In genomic region chr2:167298729-167299705, GRCm38 (mm10) we compare ENCODE assay signal across 10 mouse cellular contexts. TPM values are rescaled to one million over a fixed set of nuclear protein-coding genes. Genes with fewer than 3 reads are reported as not detected.
DNase-seq lines count a peak whose midpoint lies in the region; ATAC-seq and TF ChIP-seq lines count a peak whose summit lies in the region.
"Had no signal": no experiment of that assay in that cellular context is flagged by ENCODE, and none has a peak within 500 bp of the region (broad histone marks: within the 10 kb centered on the region; RNA-seq: fewer than 3 reads in every experiment).

No protein-coding gene starts in this region.

- H3K27ac ChIP-seq in heart, embryonic 12.5 days (ENCODE audit: poor library complexity, severe bottlenecking) = peak overlapping the region; percentile 39
- H3K27ac ChIP-seq in intestine, embryonic 16.5 days (ENCODE audit: low read length) = peak overlapping the region; percentile 4; the same call in 1 of the 2 replicates
- H3K27ac ChIP-seq: embryonic facial prominence, embryonic 13.5 days had no signal

- H3K9me3 ChIP-seq in heart, embryonic 12.5 days (replicated peaks) = no peaks in the 10 kb centered on the region
- H3K9me3 ChIP-seq in intestine, embryonic 16.5 days (ENCODE audit: control insufficient read depth, low read length) = no peaks in the 10 kb centered on the region
- H3K9me3 ChIP-seq: embryonic facial prominence, embryonic 13.5 days; lung, embryonic 15.5 days had no signal

- TF ChIP-seq CTCF in brain, embryonic 14.5 days (IDR thresholded peaks at IDR 0.05; ENCODE audit: borderline replicate concordance, extremely low read depth, insufficient read depth, insufficient read length) = no peak

- TF ChIP-seq POLR2A in brain, embryonic 14.5 days (IDR thresholded peaks at IDR 0.05; ENCODE audit: borderline replicate concordance, extremely low read depth, insufficient read depth, insufficient read length, poor library complexity, severe bottlenecking) = no peak

- DNase-seq in heart, postnatal 25 days (ENCODE audit: low spot score) = no peak
- DNase-seq in brain, embryonic 14.5 days (ENCODE audit: low read depth) = peak; percentile 82
- peak; percentile 70 for DNase-seq in left cerebral cortex, postnatal 4 days
- DNase-seq in retina, postnatal 1 day = peak; percentile 52
- no peak for DNase-seq in c-Kit-positive CD71-positive TER-119-positive erythroid progenitor cells, embryonic 14.5 days (ENCODE audit: low spot score)

- H3K27me3 ChIP-seq in heart, embryonic 12.5 days (replicated peaks) = no peaks in the 10 kb centered on the region
- H3K27me3 ChIP-seq in intestine, embryonic 16.5 days (replicated peaks; ENCODE audit: control insufficient read depth, insufficient read depth, low read length) = no peaks in the 10 kb centered on the region
- H3K27me3 ChIP-seq: embryonic facial prominence, embryonic 13.5 days; lung, embryonic 15.5 days had no signal

- H3K9ac ChIP-seq in heart, embryonic 12.5 days = no peak overlapping the region
- H3K9ac ChIP-seq in intestine, embryonic 16.5 days (ENCODE audit: low read depth, low read length) = no peak overlapping the region
- H3K9ac ChIP-seq: embryonic facial prominence, embryonic 13.5 days; lung, embryonic 15.5 days had no signal

- no peak overlapping the region for H3K4me2 ChIP-seq in heart, embryonic 12.5 days
- no peak overlapping the region for H3K4me2 ChIP-seq in intestine, embryonic 16.5 days (ENCODE audit: low read depth, low read length)
- H3K4me2 ChIP-seq: embryonic facial prominence, embryonic 13.5 days; lung, embryonic 15.5 days had no signal

- H3K4me1 ChIP-seq in heart, embryonic 12.5 days (replicated peaks) = peaks cover 40% of the 10 kb centered on the region
- H3K4me1 ChIP-seq in intestine, embryonic 16.5 days (ENCODE audit: control insufficient read depth, insufficient read depth, low read length) = peaks cover 13% of the 10 kb centered on the region

- WGBS in heart, embryonic 12.5 days = 76% methylated on average over 27 of the region's 27 CpGs
- WGBS in intestine, embryonic 16.5 days = 62% methylated on average over 27 of the region's 27 CpGs

- H3K4me3 ChIP-seq in heart, embryonic 12.5 days = no peak overlapping the region
- H3K4me3 ChIP-seq in intestine, embryonic 16.5 days (ENCODE audit: low read length) = no peak overlapping the region
- H3K4me3 ChIP-seq: embryonic facial prominence, embryonic 13.5 days; lung, embryonic 15.5 days had no signal

- ATAC-seq in heart, embryonic 12.5 days (ENCODE audit: insufficient number of reproducible peaks, low FRiP score) = no peak
- peak; percentile 78 for ATAC-seq in frontal cortex, adult (ENCODE audit: low TSS enrichment)
- ATAC-seq in intestine, embryonic 16.5 days = peak; percentile 85

- H3K36me3 ChIP-seq in heart, embryonic 12.5 days = peaks cover 50% of the 10 kb centered on the region
- H3K36me3 ChIP-seq in intestine, embryonic 16.5 days (ENCODE audit: control insufficient read depth, insufficient read depth, low read length) = no peaks in the 10 kb centered on the region
- H3K36me3 ChIP-seq: lung, embryonic 15.5 days had no signal

- intact Hi-C loops in heart, postnatal 25 days (cut with DNase I) = no loop called here
- intact Hi-C loops in left cerebral cortex, postnatal 4 days (cut with DNase I) = loop anchor here (10.0 kb wide), 1 partner anchor 46 kb away; the partner anchor contains the start of gene B4galt5

RNA-seq across cellular contexts. Expression of gene B4galt5, which starts 50.0 kb away (rescaled TPM):
- polyA plus RNA-seq in heart, embryonic 12.5 days (2016; fragmentation: Nextera tagmentation; extraction: Ambion mirVana) = 14.9 and 21.1 TPM in 2 replicates
- 10 to 100 TPM; 12.7 to 14.6 TPM for total RNA-seq in heart, postnatal 25 days (2021)
- 17.6 and 36.9 TPM in 2 replicates for polyA plus RNA-seq in brain, embryonic 14.5 days (2012; rRNA removed)
- 7.2 and 8.1 TPM in 2 replicates for polyA plus RNA-seq in intestine, embryonic 16.5 days (2015; fragmentation: Nextera tagmentation; extraction: Ambion mirVana)
- total RNA-seq in left cerebral cortex, postnatal 4 days (2021) = 10 to 100 TPM; 77.2 to 80.4 TPM

RNA-seq across cellular contexts. Expression of gene Ptgis, which starts 58.6 kb away (rescaled TPM):
- polyA plus RNA-seq in heart, embryonic 12.5 days (2016; fragmentation: Nextera tagmentation; extraction: Ambion mirVana) = 22.5 and 22.9 TPM in 2 replicates
- 10 to 100 TPM; 18.8 to 24.6 TPM for total RNA-seq in heart, postnatal 25 days (2021)
- polyA plus RNA-seq in brain, embryonic 14.5 days (2012; rRNA removed) = 4.5 and 6.1 TPM in 2 replicates
- 12.0 and 12.8 TPM in 2 replicates for polyA plus RNA-seq in intestine, embryonic 16.5 days (2015; fragmentation: Nextera tagmentation; extraction: Ambion mirVana)
- total RNA-seq in left cerebral cortex, postnatal 4 days (2021) = 1 to 10 TPM; 2.6 to 3.2 TPM

Comparison
In these comparisons a context has a peak if more than half of its experiments do, and no peak if none do; other contexts are left out.
1. DNase-seq: peak in brain, embryonic 14.5 days (single experiment), left cerebral cortex, postnatal 4 days (single experiment) and retina, postnatal 1 day (single experiment); none in heart, postnatal 25 days (single experiment) and c-Kit-positive CD71-positive TER-119-positive erythroid progenitor cells, embryonic 14.5 days (single experiment).